Mouse (Mus musculus) bone marrow macrophage, adult 2 months (primary cell): Measurements from ENCODE around the gene Plcb4.

Experiments
- CTCF ChIP-seq: IDR thresholded peaks from 2 replicates; pipeline ENCODE4 v1.5.1; 2012; ENCODE audit warnings: low read depth, mild to moderate bottlenecking, low read length, moderate library complexity
- POLR2A ChIP-seq: IDR thresholded peaks from 2 replicates; pipeline ENCODE4 v1.6.1; 2012; ENCODE audit warnings: mild to moderate bottlenecking, low read depth, low read length, borderline replicate concordance

DNA sequence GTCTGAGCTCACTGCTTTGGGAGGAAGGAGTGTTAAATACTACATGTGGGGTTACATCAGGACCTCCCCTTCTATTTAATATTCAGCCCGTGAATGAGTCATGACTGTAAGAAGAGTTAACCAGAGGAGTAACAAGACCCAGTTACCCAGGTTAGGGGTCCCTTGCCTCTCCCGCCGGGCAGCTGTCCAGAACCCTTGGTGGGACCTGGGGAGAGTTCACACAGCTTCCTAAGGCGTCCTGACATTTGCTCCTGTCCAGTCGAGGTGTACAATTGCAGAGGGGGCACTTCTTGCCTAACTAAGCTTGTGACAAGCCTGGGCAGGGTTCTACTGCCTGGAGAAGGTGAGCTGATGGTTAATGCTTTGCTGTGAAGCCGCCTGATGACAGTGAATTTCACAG, 54.1 kb downstream of the Plcb4 start:
- TF ChIP-seq CTCF (no peak), POLR2A (no peak)
